Mouse (Mus musculus): ENCODE measurements at regions not wholly inside any gene's neighbourhood (a gene's known extent, or its start where the extent isn't known, plus 50 kb on each side); places are given as distances from the start of the nearest gene placed in this dataset.

- DNase-seq: no peak
- Histone ChIP-seq H3K27me3 (ENCODE audit: control insufficient read depth, insufficient read depth, low read length) (no peaks in the 10 kb centered on the region), H3K27ac (no peak overlapping the region), H3K4me1 (ENCODE audit: control insufficient read depth, insufficient read depth, low read length) (no peaks in the 10 kb centered on the region), H3K4me3 (no peak overlapping the region), H3K36me3 (ENCODE audit: control insufficient read depth, insufficient read depth, low read length) (no peaks in the 10 kb centered on the region), H3K9ac (ENCODE audit: low read depth, low read length) (no peak overlapping the region), H3K79me2 (replicated peaks; ENCODE audit: control insufficient read depth, insufficient read depth, low read length) (no peaks in the 10 kb centered on the region)
- no peak for TF ChIP-seq CTCF (IDR thresholded peaks at IDR 0.05)
- no peak for TF ChIP-seq EP300 (IDR thresholded peaks at IDR 0.05; ENCODE audit: insufficient read depth, low read depth, low read length)
- TF ChIP-seq POLR2A (IDR thresholded peaks at IDR 0.05; ENCODE audit: insufficient read depth, low read depth, low read length): no peak
- intact Hi-C loops (cut with DNase I): no loop called here
- WGBS: 68% methylated on average over 4 of the region's 4 CpGs
Measured at GRCm38 (mm10) chr5:10663301-10663700, 284.3 kb upstream of the Gm8871 start.

- Histone ChIP-seq H3K27ac (no peak overlapping the region), H3K79me2 (replicated peaks; ENCODE audit: control insufficient read depth, insufficient read depth, low read length) (no peaks in the 10 kb centered on the region), H3K9ac (ENCODE audit: low read depth, low read length) (no peak overlapping the region), H3K4me1 (ENCODE audit: control insufficient read depth, insufficient read depth, low read length) (no peaks in the 10 kb centered on the region), H3K27me3 (ENCODE audit: control insufficient read depth, insufficient read depth, low read length) (no peaks in the 10 kb centered on the region), H3K36me3 (ENCODE audit: control insufficient read depth, insufficient read depth, low read length) (no peaks in the 10 kb centered on the region), H3K4me3 (no peak overlapping the region)
- intact Hi-C loops (cut with DNase I): no loop called here
- WGBS: 35% methylated on average over 1 of the region's 1 CpGs
- TF ChIP-seq POLR2A (IDR thresholded peaks at IDR 0.05; ENCODE audit: insufficient read depth, low read depth, low read length) (no peak), EP300 (IDR thresholded peaks at IDR 0.05; ENCODE audit: insufficient read depth, low read depth, low read length) (no peak), CTCF (IDR thresholded peaks at IDR 0.05) (no peak)
- no peak for DNase-seq
Measured at GRCm38 (mm10) chr5:10674199-10674598, 273.4 kb upstream of the Gm8871 start.

- 67% methylated on average over 4 of the region's 4 CpGs for WGBS
- no peaks in the 10 kb centered on the region for H3K27me3 ChIP-seq (ENCODE audit: control insufficient read depth, insufficient read depth, low read length)
- no peaks in the 10 kb centered on the region for H3K36me3 ChIP-seq (ENCODE audit: control insufficient read depth, insufficient read depth, low read length)
- no peaks in the 10 kb centered on the region for H3K4me1 ChIP-seq (ENCODE audit: control insufficient read depth, insufficient read depth, low read length)
- DNase-seq: no peak
- H3K27ac ChIP-seq: no peak overlapping the region
- H3K79me2 ChIP-seq (replicated peaks; ENCODE audit: control insufficient read depth, insufficient read depth, low read length): no peaks in the 10 kb centered on the region
- H3K9ac ChIP-seq (ENCODE audit: low read depth, low read length): no peak overlapping the region
- intact Hi-C loops (cut with DNase I): no loop called here
- H3K4me3 ChIP-seq: no peak overlapping the region
- TF ChIP-seq POLR2A (IDR thresholded peaks at IDR 0.05; ENCODE audit: insufficient read depth, low read depth, low read length): no peak
- TF ChIP-seq EP300 (IDR thresholded peaks at IDR 0.05; ENCODE audit: insufficient read depth, low read depth, low read length): no peak
- no peak for TF ChIP-seq CTCF (IDR thresholded peaks at IDR 0.05)
Measured at GRCm38 (mm10) chr5:10685519-10685918, 262.1 kb upstream of the Gm8871 start.

GRCm38 (mm10) chr5:10727056-10727455 lies 220.5 kb upstream of the Gm8871 start:
- H3K27ac ChIP-seq: no peak overlapping the region
- H3K4me1 ChIP-seq (ENCODE audit: control insufficient read depth, insufficient read depth, low read length): no peaks in the 10 kb centered on the region
- intact Hi-C loops (cut with DNase I): no loop called here
- DNase-seq: no peak
- H3K4me3 ChIP-seq: no peak overlapping the region
- TF ChIP-seq CTCF (IDR thresholded peaks at IDR 0.05): no peak
- TF ChIP-seq EP300 (IDR thresholded peaks at IDR 0.05; ENCODE audit: insufficient read depth, low read depth, low read length): no peak
- no peak for TF ChIP-seq POLR2A (IDR thresholded peaks at IDR 0.05; ENCODE audit: insufficient read depth, low read depth, low read length)
- no peaks in the 10 kb centered on the region for H3K79me2 ChIP-seq (replicated peaks; ENCODE audit: control insufficient read depth, insufficient read depth, low read length)
- H3K9ac ChIP-seq (ENCODE audit: low read depth, low read length): no peak overlapping the region
- no peaks in the 10 kb centered on the region for H3K27me3 ChIP-seq (ENCODE audit: control insufficient read depth, insufficient read depth, low read length)
- H3K36me3 ChIP-seq (ENCODE audit: control insufficient read depth, insufficient read depth, low read length): no peaks in the 10 kb centered on the region

- TF ChIP-seq EP300 (IDR thresholded peaks at IDR 0.05; ENCODE audit: insufficient read depth, low read depth, low read length) (no peak), CTCF (IDR thresholded peaks at IDR 0.05) (no peak), POLR2A (IDR thresholded peaks at IDR 0.05; ENCODE audit: insufficient read depth, low read depth, low read length) (no peak)
- no peaks in the 10 kb centered on the region for H3K36me3 ChIP-seq (ENCODE audit: control insufficient read depth, insufficient read depth, low read length)
- H3K4me3 ChIP-seq: no peak overlapping the region
- no peaks in the 10 kb centered on the region for H3K79me2 ChIP-seq (replicated peaks; ENCODE audit: control insufficient read depth, insufficient read depth, low read length)
- intact Hi-C loops (cut with DNase I): no loop called here
- H3K9ac ChIP-seq (ENCODE audit: low read depth, low read length): no peak overlapping the region
- WGBS: 71% methylated on average over 1 of the region's 1 CpGs
- DNase-seq: no peak
- H3K27ac ChIP-seq: no peak overlapping the region
- H3K4me1 ChIP-seq (ENCODE audit: control insufficient read depth, insufficient read depth, low read length): no peaks in the 10 kb centered on the region
- no peaks in the 10 kb centered on the region for H3K27me3 ChIP-seq (ENCODE audit: control insufficient read depth, insufficient read depth, low read length)
Measured at GRCm38 (mm10) chr5:10749546-10749945, 198.1 kb upstream of the Gm8871 start.

- H3K9ac ChIP-seq (ENCODE audit: low read depth, low read length): no peak overlapping the region
- TF ChIP-seq CTCF (IDR thresholded peaks at IDR 0.05): no peak
- intact Hi-C loops (cut with DNase I): no loop called here
Measured at GRCm38 (mm10) chr5:10767469-10767868, 180.1 kb upstream of the Gm8871 start.

More at GRCm38 (mm10) chr5:10767469-10767868, 180.1 kb upstream of the Gm8871 start:
- no peak for DNase-seq
- Histone ChIP-seq H3K4me3 (no peak overlapping the region), H3K36me3 (ENCODE audit: control insufficient read depth, insufficient read depth, low read length) (no peaks in the 10 kb centered on the region), H3K79me2 (replicated peaks; ENCODE audit: control insufficient read depth, insufficient read depth, low read length) (no peaks in the 10 kb centered on the region), H3K27ac (no peak overlapping the region), H3K4me1 (ENCODE audit: control insufficient read depth, insufficient read depth, low read length) (no peaks in the 10 kb centered on the region), H3K27me3 (ENCODE audit: control insufficient read depth, insufficient read depth, low read length) (no peaks in the 10 kb centered on the region)
- WGBS: 91% methylated on average over 1 of the region's 1 CpGs
